Mouse (Mus musculus): Measurements from ENCODE around the gene Zfyve1. TPM values are rescaled to one million over a fixed set of nuclear protein-coding genes. Genes with fewer than 3 reads are reported as not detected.

The Zfyve1 gene
- polyA plus RNA-seq (2015; fragmentation: Nextera tagmentation; extraction: Ambion mirVana) = 12.0 and 21.5 TPM in 2 replicates

GRCm38 (mm10) chr12:83597025-83597501, at the start of gene Zfyve1:
Gene Zfyve1 (minus strand): TSS chr12:83597222.

GRCm38 (mm10) chr12:83630936-83631335, 33.9 kb upstream of the Zfyve1 start, which contains the start of gene Rbm25:
Gene Rbm25 (plus strand): TSS chr12:83631236.

DNA sequence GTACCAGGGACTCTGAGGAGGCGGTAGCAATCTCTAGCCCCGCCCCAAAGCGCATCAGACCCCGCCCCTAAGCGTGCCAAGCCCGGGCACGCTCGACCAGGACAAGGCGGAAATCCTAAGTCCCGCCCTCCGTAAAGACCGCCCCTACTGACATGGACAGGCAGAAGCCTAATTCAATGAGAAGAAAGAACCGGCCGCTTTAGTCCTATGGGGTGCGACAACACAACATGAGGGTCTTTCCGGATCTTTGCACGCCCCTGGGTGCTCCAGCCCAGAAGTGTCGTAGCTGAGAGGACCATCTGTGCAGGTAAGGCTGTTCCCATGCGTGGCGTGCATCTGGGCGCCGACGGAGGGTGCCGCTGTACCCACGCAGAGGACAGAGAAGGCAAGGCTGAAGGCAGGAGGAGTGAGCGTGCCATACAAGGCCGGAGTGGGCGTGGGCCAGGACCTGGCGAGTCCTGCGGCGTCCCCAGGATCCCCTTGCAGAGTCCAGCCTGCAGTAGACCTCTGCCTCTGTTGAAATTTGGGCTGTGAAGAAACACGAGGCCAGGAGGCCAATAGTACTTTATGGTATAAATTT, 76.6 kb downstream of the Zfyve1 start, which contains the start of gene Dcaf4:
TSS of gene Dcaf4 (plus strand) at position 156 of the 580 bp plus-strand sequence.

Other genes starting within 250 kb of the Zfyve1 start
- gene Dpf3, start 109.5 kb downstream of the Zfyve1 start, polyA plus RNA-seq (2015; fragmentation: Nextera tagmentation; extraction: Ambion mirVana) = 4.3 and 11.5 TPM in 2 replicates
- gene Dcaf4, start 76.8 kb downstream of the Zfyve1 start, polyA plus RNA-seq (2015; fragmentation: Nextera tagmentation; extraction: Ambion mirVana) = 35.6 and 66.0 TPM in 2 replicates
- gene Rbm25, start 34.0 kb upstream of the Zfyve1 start, polyA plus RNA-seq (2015; fragmentation: Nextera tagmentation; extraction: Ambion mirVana) = 88.1 and 146 TPM in 2 replicates
- gene Psen1, start 90.9 kb upstream of the Zfyve1 start, polyA plus RNA-seq (2015; fragmentation: Nextera tagmentation; extraction: Ambion mirVana) = 36.5 and 50.0 TPM in 2 replicates
- 0.63 and 0.79 TPM in 2 replicates for gene Papln, start 166.4 kb upstream of the Zfyve1 start, polyA plus RNA-seq (2015; fragmentation: Nextera tagmentation; extraction: Ambion mirVana)